Mouse (Mus musculus): Measurements from ENCODE around the gene Zfr. TPM values are rescaled to one million over a fixed set of nuclear protein-coding genes. Genes with fewer than 3 reads are reported as not detected.
A peak's percentile ranks its signal among the peaks of the same experiment; 100 is the strongest.
"Not testable (repeated sequence)": the region's sequence is repeated elsewhere in the genome, so short reads cannot be mapped to it uniquely, and the experiment has no call there.

Zfr gene
- total RNA-seq, 2 experiments from 2014 or later: 332 to 347 TPM

- no peak for DNase-seq (ENCODE audit: low spot score in 2 of 2)
These were observed 76.5 kb downstream of the Zfr start for GRCm38 (mm10) chr15:12193880-12194816.

GRCm38 (mm10) chr15:12194817-12195735 lies 77.4 kb downstream of the Zfr start:
- DNase-seq (ENCODE audit: low spot score in 2 of 2): no peak

GRCm38 (mm10) chr15:12195966-12196365 lies 78.3 kb downstream of the Zfr start:
- DNase-seq (ENCODE audit: low spot score in 2 of 2): no peak

GRCm38 (mm10) chr15:12196410-12197191 lies 79.0 kb downstream of the Zfr start:
- peak in 1 of 2 experiments; percentile 70 for DNase-seq (ENCODE audit: low spot score in 2 of 2)

GRCm38 (mm10) chr15:12197361-12197760 lies 79.7 kb downstream of the Zfr start:
- DNase-seq (ENCODE audit: low spot score in 2 of 2): no peak

- no peak for DNase-seq (ENCODE audit: low spot score in 2 of 2)
These were observed 82.4 kb downstream of the Zfr start for GRCm38 (mm10) chr15:12200021-12200420.

- no peak for DNase-seq (ENCODE audit: low spot score in 2 of 2)
These were observed 84.2 kb downstream of the Zfr start for GRCm38 (mm10) chr15:12201856-12202255.

- no peak for DNase-seq (ENCODE audit: low spot score in 2 of 2)
These were observed 84.8 kb downstream of the Zfr start for GRCm38 (mm10) chr15:12202456-12202855.

GRCm38 (mm10) chr15:12203008-12203407 lies 85.4 kb downstream of the Zfr start:
- not testable (repeated sequence) for DNase-seq (ENCODE audit: low spot score in 2 of 2)

- no peak for DNase-seq (ENCODE audit: low spot score in 2 of 2)
These were observed 86.1 kb downstream of the Zfr start for GRCm38 (mm10) chr15:12203512-12204318.

- peak; percentile 99 to 100 for DNase-seq (ENCODE audit: low spot score in 2 of 2)
These were observed 86.9 kb downstream of the Zfr start, which contains the start of gene Mtmr12 for GRCm38 (mm10) chr15:12204319-12205159. Gene Mtmr12, plus strand, starts transcription at chr15:12205028.

- DNase-seq (ENCODE audit: low spot score in 2 of 2): no peak
These were observed 87.7 kb downstream of the Zfr start for GRCm38 (mm10) chr15:12205160-12205901.

- DNase-seq (ENCODE audit: low spot score in 2 of 2): no peak
These were observed 88.4 kb downstream of the Zfr start for GRCm38 (mm10) chr15:12205902-12206645.

- DNase-seq (ENCODE audit: low spot score in 2 of 2): no peak
These were observed 89.1 kb downstream of the Zfr start for GRCm38 (mm10) chr15:12206646-12207222.

- DNase-seq (ENCODE audit: low spot score in 2 of 2): no peak
These were observed 90.0 kb downstream of the Zfr start for GRCm38 (mm10) chr15:12207556-12208090.

- DNase-seq (ENCODE audit: low spot score in 2 of 2): peak; percentile 64 to 71
These were observed 93.9 kb downstream of the Zfr start for GRCm38 (mm10) chr15:12211577-12211976.

GRCm38 (mm10) chr15:12212266-12212665 lies 94.6 kb downstream of the Zfr start:
- DNase-seq (ENCODE audit: low spot score in 2 of 2): no peak
